Mouse (Mus musculus): Measurements from ENCODE around the gene Per2.

DNA sequence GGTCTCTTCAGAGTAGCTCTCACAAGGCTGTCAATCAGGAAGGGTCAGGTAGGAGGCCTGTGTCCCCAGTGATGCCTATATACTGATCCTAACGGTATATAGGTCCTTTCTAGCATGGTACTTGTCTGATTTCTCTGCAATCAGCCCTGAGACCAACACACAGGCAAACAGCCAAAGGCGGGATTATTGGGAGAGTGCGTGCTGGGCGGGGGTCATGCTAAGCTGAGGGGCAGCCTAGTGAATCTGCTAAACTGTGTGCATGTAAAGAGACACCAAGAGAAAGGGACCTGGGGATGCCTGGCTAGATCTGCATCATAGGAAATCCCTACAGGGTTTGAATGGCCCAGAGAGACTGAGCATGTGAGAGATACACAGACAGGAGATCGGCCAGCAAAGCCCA is 43.8 kb downstream of the Per2 start:
- TF ChIP-seq CTCF (conservative IDR thresholded peaks at IDR 0.05; ENCODE audit: insufficient read depth, insufficient read length, low read depth, low read length), result no peak
- no peak for TF ChIP-seq POLR2A (IDR thresholded peaks at IDR 0.05; ENCODE audit: low read depth, low read length)
